Mouse (Mus musculus): ENCODE data around the gene Cbfa2t3. TPM values are rescaled to one million over a fixed set of nuclear protein-coding genes. Genes with fewer than 3 reads are reported as not detected.

The Cbfa2t3 gene
- 56.0 to 76.0 TPM (median 63.1 TPM) in 4 replicates for total RNA-seq (2023)

GRCm38 (mm10) chr8:122699005-122699492, at the start of gene Cbfa2t3:
TSS of gene Cbfa2t3 (minus strand) at chr8:122699109.

DNA sequence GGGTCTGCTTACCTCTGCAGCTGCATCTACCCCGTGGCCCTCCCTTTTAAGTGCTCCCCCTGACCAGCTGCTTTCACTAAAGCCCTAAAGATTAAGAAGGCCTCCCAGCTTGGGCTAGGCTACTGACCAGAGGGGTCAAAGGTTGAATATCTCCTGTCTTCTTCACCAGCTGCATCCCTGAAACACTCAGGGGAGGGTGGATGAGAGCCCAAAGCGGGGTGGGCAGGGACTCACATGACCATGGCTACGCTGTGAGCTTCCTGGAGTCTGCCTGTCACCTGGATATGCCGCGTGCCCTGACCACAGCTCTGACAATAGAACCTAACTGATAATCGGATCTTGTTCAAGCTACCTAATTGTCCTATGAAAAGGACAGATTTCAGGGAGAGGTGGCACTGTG, 76.2 kb downstream of the Cbfa2t3 start, which contains the start of gene Pabpn1l:
Gene Pabpn1l, minus strand, starts transcription at position 13 of the 400 bp plus-strand sequence.

DNA sequence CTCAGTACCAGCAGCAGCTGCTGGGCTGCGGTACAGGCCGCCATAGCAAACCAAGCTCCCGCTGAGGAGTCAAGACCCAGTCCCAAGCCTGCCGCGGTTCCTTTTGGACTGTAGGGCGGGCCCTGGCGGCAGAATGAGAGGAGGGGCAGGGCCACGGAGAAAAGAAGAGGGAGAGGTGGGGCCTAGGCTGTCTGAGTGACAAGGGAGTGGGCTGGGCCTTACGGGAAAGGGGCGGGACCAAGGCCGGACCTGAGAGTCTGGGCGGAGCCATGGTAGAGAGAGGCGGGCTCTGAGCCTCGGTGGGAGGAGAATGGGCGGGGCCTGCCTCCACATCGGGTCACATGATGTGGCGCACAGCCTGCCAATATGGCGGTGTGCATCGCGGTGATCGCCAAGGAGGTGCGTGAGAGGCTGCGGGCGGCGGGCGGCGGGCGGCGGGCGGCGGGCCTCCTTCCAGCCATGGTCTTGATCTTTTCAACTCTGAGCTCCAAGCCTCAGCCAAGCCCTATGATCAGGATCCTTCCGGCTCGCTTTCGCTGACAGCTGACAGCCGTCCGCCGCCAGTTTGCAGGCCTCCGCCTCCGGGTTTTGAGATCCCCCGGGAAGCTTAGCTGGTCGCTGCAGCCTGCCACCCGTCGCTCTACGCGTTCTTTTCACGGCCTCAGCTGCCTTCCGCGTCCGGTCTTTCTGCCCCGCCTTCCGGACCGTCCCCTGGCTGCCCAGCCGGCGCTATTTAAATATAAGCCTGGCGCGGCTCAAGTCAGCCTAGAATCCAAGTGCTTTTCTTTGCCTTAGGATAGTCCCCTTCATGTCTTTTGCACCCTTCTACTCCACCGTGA, 87.4 kb downstream of the Cbfa2t3 start, which contains the start of the genes Galns and Trappc2l:
Gene Galns, minus strand, starts transcription at position 169 of the 839 bp plus-strand sequence.
Gene Trappc2l, plus strand, starts transcription at position 346 of the 839 bp plus-strand sequence.

GRCm38 (mm10) chr8:122576648-122577022, 122.3 kb downstream of the Cbfa2t3 start, which contains the start of gene Aprt:
TSS of gene Aprt (minus strand) at chr8:122576909.

Other genes with a start within 250 kb of the Cbfa2t3 start
- gene Snai3, start 238.4 kb downstream of the Cbfa2t3 start, total RNA-seq (2023), result 3.0 to 5.5 TPM (median 3.5 TPM) in 4 replicates
- 34.1 to 39.4 TPM (median 36.4 TPM) in 4 replicates for gene Rnf166, start 223.0 kb downstream of the Cbfa2t3 start, total RNA-seq (2023)
- 60.9 to 70.8 TPM (median 67.0 TPM) in 4 replicates for gene Ctu2, start 223.0 kb downstream of the Cbfa2t3 start, total RNA-seq (2023)
- 50.5 to 59.6 TPM (median 55.8 TPM) in 4 replicates for gene Piezo1, start 147.8 kb downstream of the Cbfa2t3 start, total RNA-seq (2023)
- gene Cdt1, start 131.1 kb downstream of the Cbfa2t3 start, total RNA-seq (2023), result 161 to 179 TPM (median 171 TPM) in 4 replicates
- 69.4 to 88.1 TPM (median 84.2 TPM) in 4 replicates for gene Aprt, start 122.2 kb downstream of the Cbfa2t3 start, total RNA-seq (2023)
- 25.2 to 31.3 TPM (median 29.0 TPM) in 4 replicates for gene Galns, start 87.6 kb downstream of the Cbfa2t3 start, total RNA-seq (2023)
- gene Trappc2l, start 87.5 kb downstream of the Cbfa2t3 start, total RNA-seq (2023), result 48.6 to 53.8 TPM (median 53.0 TPM) in 4 replicates
- gene Pabpn1l, start 76.4 kb downstream of the Cbfa2t3 start, total RNA-seq (2023), result 0.51 to 0.89 TPM in 2 of 4 replicates, not detected in the others
- 16.9 to 18.9 TPM (median 17.8 TPM) in 4 replicates for gene Acsf3, start 76.4 kb upstream of the Cbfa2t3 start, total RNA-seq (2023)
- not detected in 4 replicates for gene Cdh15, start 148.9 kb upstream of the Cbfa2t3 start, total RNA-seq (2023)